Mouse (Mus musculus) G1E (cell line): Measurements from ENCODE around the gene 1110002E22Rik.

Source experiments
- CTCF ChIP-seq: IDR thresholded peaks from 2 replicates; pipeline ENCODE4 v1.5.1; 2012; ENCODE audit warnings: low read depth, low read length, inconsistent platforms, mixed read lengths
- GATA1 ChIP-seq: IDR thresholded peaks from 2 replicates; pipeline ENCODE4 v1.6.1; 2012; ENCODE audit warnings: borderline replicate concordance, low read length, inconsistent platforms, mixed read lengths

DNA sequence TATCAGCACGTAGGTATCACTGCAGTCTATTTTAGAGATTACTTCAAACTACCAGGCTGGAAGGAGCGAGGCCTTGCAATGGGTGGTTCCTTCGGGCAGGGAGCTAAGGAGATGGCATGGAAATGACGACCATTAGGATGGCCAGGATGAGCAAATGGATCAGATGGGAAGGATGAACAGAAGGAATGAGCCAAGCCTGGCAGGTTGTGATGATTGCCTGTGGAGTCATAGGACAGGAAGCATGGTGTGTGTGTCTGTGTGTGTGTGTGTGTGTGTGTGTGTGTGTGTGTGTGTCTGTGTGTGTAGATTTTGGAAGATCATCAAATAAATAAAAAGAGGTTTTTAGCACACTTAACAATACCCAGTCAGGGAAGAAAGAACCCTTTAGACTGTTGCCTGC is 42.2 kb upstream of the 1110002E22Rik start:
- TF ChIP-seq GATA1, result no peak
- no peak for TF ChIP-seq CTCF
